Mouse (Mus musculus) retina, adult 2 months (tissue): ENCODE measurements around the gene Strbp.

Experiments used
- DNase-seq: peaks from one replicate; pipeline ENCODE4 v3.0.0-alpha.2; 2012; ENCODE audit warnings: low read depth, low spot score

Strbp gene

GRCm38 (mm10) chr2:37703230-37703954 is at the start of gene Strbp:
Gene Strbp (minus strand): TSS chr2:37703859.
- peak; percentile 92 for DNase-seq

DNA sequence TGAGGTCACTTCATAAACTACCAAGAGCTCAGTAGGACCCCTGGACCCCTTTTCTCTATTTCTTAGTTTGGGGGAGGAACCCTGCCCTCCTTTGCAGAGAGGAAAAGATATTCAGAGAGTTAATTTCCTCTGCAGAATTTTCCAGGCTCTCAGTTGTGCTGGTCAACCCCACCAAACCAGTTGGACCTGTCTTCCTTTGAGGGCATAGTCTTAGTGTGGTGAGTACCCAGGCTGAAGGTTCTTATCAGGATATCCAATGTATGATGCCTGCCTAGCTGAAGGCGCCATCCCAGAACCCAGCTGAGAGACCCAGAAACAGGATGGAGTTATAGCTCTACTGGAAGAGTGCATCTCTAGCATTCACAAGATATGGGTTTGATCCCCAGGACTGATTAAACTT is 47.5 kb upstream of the Strbp start:
- DNase-seq: no peak

DNA sequence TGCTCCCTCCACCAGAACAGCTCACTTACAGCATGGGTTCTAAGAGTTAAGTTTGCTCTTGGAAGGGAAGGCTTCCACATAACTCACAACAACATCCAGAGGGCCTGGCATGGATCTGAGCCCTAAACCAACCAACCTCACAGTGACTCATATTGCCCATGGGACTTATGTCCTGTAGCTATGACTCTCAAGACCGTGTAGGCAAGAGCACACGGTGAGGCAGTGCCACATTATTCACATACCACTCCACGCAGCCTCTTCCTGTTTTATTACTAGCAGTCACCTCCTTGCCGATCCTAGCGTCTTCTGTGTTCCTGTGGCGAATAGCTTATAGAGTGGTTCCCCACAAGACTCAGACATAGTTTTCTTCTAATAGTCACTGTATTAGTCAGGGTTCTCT is 45.7 kb upstream of the Strbp start:
- no peak for DNase-seq

DNA sequence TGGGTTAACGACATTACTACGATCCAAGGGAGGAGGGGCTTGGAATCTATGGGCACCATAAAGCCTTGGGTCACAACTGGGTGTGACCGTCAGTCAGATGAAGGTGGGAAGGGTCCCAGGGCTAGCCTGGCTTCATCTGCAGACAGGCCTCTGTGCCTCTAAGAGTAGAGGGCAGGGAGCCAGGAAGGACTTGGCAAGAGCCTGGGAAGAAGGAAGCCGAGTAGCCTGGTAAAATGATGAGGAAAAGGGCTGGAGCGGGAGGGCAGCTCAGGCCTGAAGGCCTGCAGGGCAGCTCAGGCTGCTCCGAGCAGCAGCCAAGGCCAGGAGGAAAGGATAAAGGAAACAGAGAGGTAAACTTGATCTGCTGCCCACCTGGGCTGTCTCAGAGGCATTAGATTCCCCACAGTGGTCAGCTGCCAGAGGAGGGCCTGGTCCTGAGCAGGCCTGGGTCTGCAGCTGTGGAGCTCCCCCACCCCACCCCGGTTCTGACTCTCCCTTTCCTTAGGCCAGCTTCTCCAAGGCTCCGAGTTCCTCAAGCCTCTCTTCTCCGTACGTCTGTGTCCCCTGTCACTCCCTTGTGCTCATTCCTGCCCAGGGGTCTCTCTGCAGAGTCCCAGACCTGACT is 44.9 kb upstream of the Strbp start:
- DNase-seq: no peak

- no peak for DNase-seq
Measured at GRCm38 (mm10) chr2:37747909-37748308, 44.2 kb upstream of the Strbp start.

- DNase-seq: no peak
Measured at GRCm38 (mm10) chr2:37746293-37747049, 42.8 kb upstream of the Strbp start.

DNA sequence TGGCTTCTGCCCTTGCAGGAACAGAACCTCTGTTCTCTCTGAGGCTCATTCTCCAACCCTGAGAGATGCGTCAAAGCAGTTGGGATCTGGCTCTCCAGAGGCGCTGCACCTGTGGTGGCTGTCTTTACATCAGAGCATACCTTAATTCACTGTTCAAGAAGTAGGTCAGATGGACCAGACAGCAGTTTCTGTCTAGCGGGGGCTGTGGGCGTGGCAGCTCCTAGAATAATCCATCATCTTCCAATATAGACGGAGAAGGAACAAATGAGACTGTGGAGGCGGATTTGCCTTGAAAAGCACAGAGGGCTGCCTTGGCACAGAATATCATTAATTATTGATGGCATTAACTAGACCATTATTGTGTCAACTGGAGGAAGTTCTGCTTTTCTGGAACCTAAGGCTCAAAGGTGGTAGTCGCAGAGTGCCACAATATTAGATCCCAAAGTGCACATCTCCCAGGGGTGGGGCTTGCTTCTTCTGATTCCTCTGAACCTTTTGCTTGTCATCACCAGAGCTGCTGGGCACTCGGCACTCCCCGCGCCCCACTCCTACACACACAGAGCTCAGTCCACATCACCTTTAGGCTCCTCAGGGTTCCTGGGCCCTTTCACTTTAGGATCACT is 41.2 kb upstream of the Strbp start:
- no peak for DNase-seq

DNA sequence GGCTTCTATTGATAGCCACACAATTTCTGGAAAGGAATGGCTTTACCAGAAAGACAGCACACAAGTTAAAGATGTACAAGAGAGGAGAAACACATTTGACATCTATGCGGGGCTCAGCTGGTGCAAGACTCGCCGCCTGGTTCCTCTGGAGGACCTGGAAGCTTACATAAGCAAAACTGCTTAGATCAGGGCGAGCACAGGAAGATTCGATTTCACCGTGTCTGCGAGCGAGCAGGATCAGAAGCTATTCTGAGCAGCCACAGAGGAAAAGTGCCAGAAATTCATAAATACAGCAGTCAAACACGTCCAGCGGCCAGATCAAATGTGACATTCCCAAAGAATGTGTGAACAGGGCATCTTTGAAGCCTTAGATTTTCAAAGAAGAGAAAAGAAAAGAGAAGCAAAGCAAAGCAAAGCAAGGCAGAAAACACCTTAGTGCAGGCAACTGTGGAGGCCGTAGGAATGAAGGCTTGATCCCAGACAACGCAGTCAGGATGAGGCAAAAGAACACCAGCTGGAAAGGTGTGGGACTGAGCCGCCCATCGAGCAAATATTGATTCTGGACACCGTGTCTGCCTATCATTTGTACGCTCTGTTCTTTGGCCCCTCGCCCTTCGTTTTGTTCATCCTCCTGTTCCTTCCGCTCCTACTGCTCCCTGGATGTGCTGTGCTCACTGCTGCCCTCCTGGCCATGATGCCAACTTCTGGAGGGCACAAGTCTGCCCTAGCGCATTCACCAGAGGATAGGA is 38.3 kb upstream of the Strbp start:
- no peak for DNase-seq

DNA sequence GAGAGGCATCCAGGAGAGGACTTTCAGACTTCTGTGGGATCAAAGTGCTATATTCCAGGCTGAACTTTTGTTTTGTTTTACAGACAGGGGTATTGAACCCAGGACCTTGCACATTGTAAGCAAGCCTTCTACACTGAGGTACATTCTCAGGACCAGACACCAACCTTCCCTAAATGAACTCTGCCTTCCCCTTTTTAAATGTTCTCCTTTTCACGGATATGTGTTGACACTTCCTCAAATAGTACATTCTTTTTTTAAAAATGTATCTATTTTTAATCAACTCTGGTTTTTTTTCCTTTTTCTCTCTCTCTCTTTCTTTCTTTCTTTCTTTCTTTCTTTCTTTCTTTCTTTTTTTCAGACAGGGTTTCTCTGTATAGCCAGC is 32.1 kb upstream of the Strbp start:
- DNase-seq: no peak

GRCm38 (mm10) chr2:37734979-37735806 is 31.5 kb upstream of the Strbp start:
- no peak for DNase-seq

GRCm38 (mm10) chr2:37731241-37731801 is 27.7 kb upstream of the Strbp start:
- DNase-seq: no peak

DNA sequence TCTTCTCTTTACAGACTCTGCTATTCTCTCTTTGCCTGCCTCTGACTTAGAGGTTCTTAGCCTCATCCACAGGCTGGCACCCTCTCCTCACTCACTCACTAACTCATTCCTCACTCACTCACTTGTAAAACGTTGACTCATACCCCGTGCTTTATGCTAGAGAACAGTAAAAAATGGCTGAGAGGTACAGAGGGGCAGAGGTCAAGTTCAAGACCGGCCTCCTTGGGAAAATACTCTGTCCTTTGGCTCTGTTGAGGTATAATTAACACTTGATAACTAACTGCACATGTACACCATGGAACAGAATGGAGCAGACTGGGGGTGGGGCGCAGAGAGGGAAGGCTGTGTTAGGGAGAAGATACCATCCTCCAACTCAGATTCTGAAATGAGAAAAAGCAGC is 20.6 kb upstream of the Strbp start:
- DNase-seq: no peak

GRCm38 (mm10) chr2:37723501-37724090 is 19.9 kb upstream of the Strbp start:
- DNase-seq: peak; percentile 44

DNA sequence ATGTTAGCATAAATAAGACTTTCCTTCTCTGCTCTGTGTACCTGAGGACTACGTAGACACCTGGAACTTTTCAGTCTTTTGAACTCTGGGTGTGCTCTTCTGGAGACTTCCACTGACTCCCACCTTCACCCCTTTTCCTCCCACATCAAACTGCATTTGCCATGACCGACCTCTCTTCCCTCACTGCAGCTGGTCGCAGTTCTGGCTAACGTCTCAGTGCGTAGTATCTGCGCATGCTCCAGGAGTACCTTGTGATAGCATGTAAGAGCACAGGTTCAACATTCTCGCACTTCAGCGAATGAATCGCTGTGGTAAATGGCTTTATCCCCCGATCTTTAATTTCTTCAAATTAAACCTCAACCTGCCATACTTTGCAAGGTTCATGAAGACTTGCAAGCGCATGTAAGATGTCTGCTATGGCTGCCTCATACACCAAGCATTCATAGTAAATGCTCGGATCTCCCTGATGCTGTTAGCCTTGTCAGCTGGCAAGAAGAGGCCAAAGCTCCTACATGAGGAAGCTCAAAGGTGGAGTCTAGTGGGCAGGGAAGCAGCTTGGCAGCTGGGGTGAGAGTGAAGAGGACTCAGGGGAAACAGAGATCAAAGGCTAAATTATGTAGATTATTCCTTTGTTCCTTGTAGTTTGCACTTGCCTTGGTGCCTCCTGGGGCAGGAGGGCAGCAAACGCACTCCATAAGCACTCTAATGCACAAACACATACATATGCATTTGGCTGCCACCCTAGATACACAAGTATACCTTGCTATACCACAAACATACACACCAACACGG is 19.2 kb upstream of the Strbp start:
- DNase-seq: no peak

- DNase-seq: no peak
Measured at GRCm38 (mm10) chr2:37716266-37716665, 12.6 kb upstream of the Strbp start.

DNA sequence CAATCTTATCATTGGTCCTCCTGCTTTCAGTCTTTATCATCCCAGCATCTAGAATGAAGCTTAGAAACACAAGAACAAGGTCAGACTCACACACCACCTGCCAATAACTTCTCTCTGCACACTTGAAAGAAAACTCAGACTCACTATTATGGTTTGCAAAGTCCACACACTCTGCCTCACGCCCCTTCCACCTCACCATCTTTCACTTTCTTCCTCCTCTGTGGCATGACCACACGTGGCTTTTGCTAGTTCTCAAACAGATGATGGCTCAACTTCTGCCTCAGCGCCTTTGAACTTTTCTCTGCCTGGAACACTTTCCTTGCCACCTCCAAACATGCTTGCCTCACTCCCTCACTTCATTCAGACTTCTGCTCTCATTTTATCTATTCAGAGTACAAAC is 11.7 kb upstream of the Strbp start:
- DNase-seq: no peak

- no peak for DNase-seq
Measured at GRCm38 (mm10) chr2:37713100-37713499, 9.4 kb upstream of the Strbp start.

DNA sequence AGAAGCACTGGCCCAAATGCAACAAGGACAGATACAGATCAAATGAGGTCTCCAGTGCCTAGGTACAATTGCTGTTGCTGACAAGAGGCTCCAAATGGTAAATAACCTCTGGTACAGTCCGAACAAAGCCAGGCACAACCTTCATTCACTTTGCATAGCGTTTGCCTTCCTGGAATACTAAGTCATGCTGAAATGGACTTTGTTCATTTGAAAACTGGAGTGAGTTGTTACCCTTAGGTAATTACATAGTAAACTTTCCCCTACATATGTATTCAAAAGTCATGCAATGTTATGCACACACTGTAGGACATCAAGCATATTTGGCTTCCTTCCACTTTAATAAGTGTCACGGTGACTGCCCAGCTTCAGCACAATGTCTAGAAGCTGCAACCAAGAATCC is 5.2 kb upstream of the Strbp start:
- no peak for DNase-seq

DNA sequence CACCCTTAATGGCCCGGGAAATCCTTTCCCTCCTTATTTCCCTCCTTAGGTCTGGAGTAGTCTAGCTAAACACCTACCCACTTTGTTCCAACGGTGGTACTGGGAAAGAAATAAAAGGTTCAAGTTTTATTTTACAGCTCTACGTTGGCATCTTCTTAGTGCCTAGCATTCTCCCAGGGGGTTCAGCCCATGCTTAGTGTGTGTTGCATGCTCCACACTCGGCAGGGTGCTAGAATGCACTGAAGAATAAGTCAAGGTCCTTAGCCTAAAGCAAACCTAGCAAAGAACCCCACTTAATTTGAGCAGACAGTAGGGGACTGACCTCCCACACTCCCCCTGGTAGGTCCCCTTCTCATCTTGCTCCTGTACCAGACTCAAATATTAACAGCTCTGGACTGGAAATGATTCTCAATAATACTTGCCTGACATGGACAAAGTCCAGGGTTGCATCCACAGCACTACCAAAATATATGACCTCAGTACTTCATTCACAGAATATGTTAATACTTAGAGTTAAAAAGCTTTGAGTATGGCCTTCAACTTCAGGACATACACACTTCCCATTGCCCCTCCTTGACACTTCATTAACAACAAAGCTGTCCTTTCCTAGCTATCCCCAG is 592 bp upstream of the Strbp start:
- no peak for DNase-seq
